Mouse (Mus musculus): ENCODE data around the gene Gne. TPM values are rescaled to one million over a fixed set of nuclear protein-coding genes. Genes with fewer than 3 reads are reported as not detected.

Gne gene
- total and polyA plus RNA-seq, 2 experiments from 2014 or later = 24.2 to 44.0 TPM

GRCm38 (mm10) chr4:44036455-44036854 is 47.5 kb downstream of the Gne start:
- Histone ChIP-seq H3K27me3 (ENCODE audit: control insufficient read depth, insufficient read depth, low read length) (no peaks in the 10 kb centered on the region), H3K4me2 (ENCODE audit: low read depth, low read length) (no peak overlapping the region), H3K9me3 (replicated peaks; ENCODE audit: control insufficient read depth, low read length) (no peaks in the 10 kb centered on the region), H3K4me3 (ENCODE audit: low read depth, low read length) (no peak overlapping the region), H3K27ac (ENCODE audit: low read depth) (no peak overlapping the region), H3K36me3 (replicated peaks; ENCODE audit: control insufficient read depth, insufficient read depth, low read length) (peaks cover 81% of the 10 kb centered on the region), H3K4me1 (ENCODE audit: control insufficient read depth, insufficient read depth) (peaks cover 1% of the 10 kb centered on the region; the same call in 1 of the 2 replicates), H3K9ac (replicated peaks; ENCODE audit: low read depth, low read length) (no peak overlapping the region)
- TF ChIP-seq EP300 (IDR thresholded peaks at IDR 0.05; ENCODE audit: low read depth) (no peak), CTCF (IDR thresholded peaks at IDR 0.05; ENCODE audit: low read depth) (no peak)
- 75% methylated on average over 5 of the region's 5 CpGs for WGBS
- DNase-seq (ENCODE audit: low spot score) (no peak), ATAC-seq (ENCODE audit: insufficient read depth, low read depth) (no peak)

- H3K4me1 ChIP-seq (ENCODE audit: control insufficient read depth, insufficient read depth) = peaks cover 39% of the 10 kb centered on the region
- H3K4me3 ChIP-seq (ENCODE audit: low read depth, low read length) = no peak overlapping the region
- H3K27ac ChIP-seq (ENCODE audit: low read depth) = 0 out of 2 replicates have a peak overlapping the region, but pooled peaks have one; percentile 9
- H3K9me3 ChIP-seq (replicated peaks; ENCODE audit: control insufficient read depth, low read length) = no peaks in the 10 kb centered on the region
- no peak overlapping the region for H3K9ac ChIP-seq (replicated peaks; ENCODE audit: low read depth, low read length)
- 49% methylated on average over 5 of the region's 5 CpGs for WGBS
- peak; percentile 46 for DNase-seq (ENCODE audit: low spot score)
- peak; percentile 58 for ATAC-seq (ENCODE audit: insufficient read depth, low read depth)
- TF ChIP-seq CTCF (IDR thresholded peaks at IDR 0.05; ENCODE audit: low read depth) (no peak), EP300 (IDR thresholded peaks at IDR 0.05; ENCODE audit: low read depth) (no peak)
- no peaks in the 10 kb centered on the region for H3K27me3 ChIP-seq (ENCODE audit: control insufficient read depth, insufficient read depth, low read length)
- H3K36me3 ChIP-seq (replicated peaks; ENCODE audit: control insufficient read depth, insufficient read depth, low read length) = peaks cover 61% of the 10 kb centered on the region
- H3K4me2 ChIP-seq (ENCODE audit: low read depth, low read length) = no peak overlapping the region
Observed at GRCm38 (mm10) chr4:44031521-44031920, 52.5 kb downstream of the Gne start.

- DNase-seq (ENCODE audit: low spot score) (peak; percentile 69), ATAC-seq (ENCODE audit: insufficient read depth, low read depth) (peak; percentile 59)
- no peak overlapping the region for H3K4me3 ChIP-seq (ENCODE audit: low read depth, low read length)
- TF ChIP-seq EP300 (IDR thresholded peaks at IDR 0.05; ENCODE audit: low read depth) = no peak
- TF ChIP-seq CTCF (IDR thresholded peaks at IDR 0.05; ENCODE audit: low read depth) = peak; percentile 36
- H3K9me3 ChIP-seq (replicated peaks; ENCODE audit: control insufficient read depth, low read length) = no peaks in the 10 kb centered on the region
- H3K4me2 ChIP-seq (ENCODE audit: low read depth, low read length) = no peak overlapping the region
- H3K4me1 ChIP-seq (ENCODE audit: control insufficient read depth, insufficient read depth) = peaks cover 39% of the 10 kb centered on the region
- 45% methylated on average over 15 of the region's 15 CpGs for WGBS
- no peak overlapping the region for H3K9ac ChIP-seq (replicated peaks; ENCODE audit: low read depth, low read length)
- peak overlapping the region; percentile 87 for H3K27ac ChIP-seq (ENCODE audit: low read depth)
- H3K27me3 ChIP-seq (ENCODE audit: control insufficient read depth, insufficient read depth, low read length) = no peaks in the 10 kb centered on the region
- peaks cover 65% of the 10 kb centered on the region for H3K36me3 ChIP-seq (replicated peaks; ENCODE audit: control insufficient read depth, insufficient read depth, low read length)
Observed at GRCm38 (mm10) chr4:44029661-44030066, 54.3 kb downstream of the Gne start.

GRCm38 (mm10) chr4:44028303-44029135 is 55.5 kb downstream of the Gne start:
- Histone ChIP-seq H3K4me3 (ENCODE audit: low read depth, low read length) (no peak overlapping the region), H3K36me3 (replicated peaks; ENCODE audit: control insufficient read depth, insufficient read depth, low read length) (peaks cover 71% of the 10 kb centered on the region), H3K4me1 (ENCODE audit: control insufficient read depth, insufficient read depth) (peaks cover 39% of the 10 kb centered on the region), H3K9me3 (replicated peaks; ENCODE audit: control insufficient read depth, low read length) (no peaks in the 10 kb centered on the region), H3K9ac (replicated peaks; ENCODE audit: low read depth, low read length) (no peak overlapping the region; the same call in 1 of the 2 replicates), H3K4me2 (ENCODE audit: low read depth, low read length) (peak overlapping the region; percentile 6; the same call in 1 of the 2 replicates), H3K27me3 (ENCODE audit: control insufficient read depth, insufficient read depth, low read length) (no peaks in the 10 kb centered on the region), H3K27ac (ENCODE audit: low read depth) (peak overlapping the region; percentile 87)
- DNase-seq (ENCODE audit: low spot score) = peak; percentile 75
- ATAC-seq (ENCODE audit: insufficient read depth, low read depth) = peak; percentile 65
- TF ChIP-seq EP300 (IDR thresholded peaks at IDR 0.05; ENCODE audit: low read depth) (no peak), CTCF (IDR thresholded peaks at IDR 0.05; ENCODE audit: low read depth) (no peak)
- 42% methylated on average over 16 of the region's 16 CpGs for WGBS

- ATAC-seq (ENCODE audit: insufficient read depth, low read depth) (no peak), DNase-seq (ENCODE audit: low spot score) (no peak)
- H3K27ac ChIP-seq (ENCODE audit: low read depth) = no peak overlapping the region
Observed at GRCm38 (mm10) chr4:44025570-44025969, 58.4 kb downstream of the Gne start.

More at GRCm38 (mm10) chr4:44025570-44025969, 58.4 kb downstream of the Gne start:
- no peaks in the 10 kb centered on the region for H3K27me3 ChIP-seq (ENCODE audit: control insufficient read depth, insufficient read depth, low read length)
- TF ChIP-seq CTCF (IDR thresholded peaks at IDR 0.05; ENCODE audit: low read depth) (no peak), EP300 (IDR thresholded peaks at IDR 0.05; ENCODE audit: low read depth) (no peak)
- WGBS = 93% methylated on average over 6 of the region's 6 CpGs
- no peak overlapping the region for H3K4me3 ChIP-seq (ENCODE audit: low read depth, low read length)
- no peaks in the 10 kb centered on the region for H3K9me3 ChIP-seq (replicated peaks; ENCODE audit: control insufficient read depth, low read length)
- no peak overlapping the region for H3K4me2 ChIP-seq (ENCODE audit: low read depth, low read length)
- H3K9ac ChIP-seq (replicated peaks; ENCODE audit: low read depth, low read length) = no peak overlapping the region
- H3K36me3 ChIP-seq (replicated peaks; ENCODE audit: control insufficient read depth, insufficient read depth, low read length) = peaks cover 85% of the 10 kb centered on the region
- peaks cover 29% of the 10 kb centered on the region for H3K4me1 ChIP-seq (ENCODE audit: control insufficient read depth, insufficient read depth)
